Mouse (Mus musculus) MEL (cell line): Measurements from ENCODE around the gene Fgfr2.
A peak's percentile ranks its signal among the peaks of the same experiment; 100 is the strongest.

Source experiments
- CHD2 ChIP-seq: IDR thresholded peaks from 2 replicates; pipeline ENCODE4 v1.6.1; 2011; ENCODE audit warnings: low read length, improper control_type of control experiment
- CTCF ChIP-seq, 3 experiments: IDR thresholded peaks in 2 of 3; conservative IDR thresholded peaks in 1 of 3; 2 replicates each; pipeline ENCODE4 v1.5.1; 2011 to 2012; ENCODE audit warnings: low read length in 3 of 3, low read depth in 2 of 3, mild to moderate bottlenecking in 2 of 3, improper control_type of control experiment in 1 of 3, inconsistent platforms in 1 of 3, mixed read lengths in 1 of 3, moderate library complexity in 1 of 3; ENCODE audit not compliant: control insufficient read depth in 1 of 3, insufficient read depth in 1 of 3, poor library complexity in 1 of 3, severe bottlenecking in 1 of 3
- POLR2A ChIP-seq, 2 experiments: IDR thresholded peaks; 2 replicates each; pipeline ENCODE4 v1.6.1; 2011 to 2012; ENCODE audit warnings: low read length in 2 of 2, mild to moderate bottlenecking in 2 of 2, control low read depth in 1 of 2, improper control_type of control experiment in 1 of 2, low read depth in 1 of 2, moderate library complexity in 1 of 2; ENCODE audit not compliant: control insufficient read depth in 1 of 2, insufficient read depth in 1 of 2, poor library complexity in 1 of 2
- TBP ChIP-seq: IDR thresholded peaks from 2 replicates; pipeline ENCODE4 v1.8.0; 2011; ENCODE audit warnings: low read depth, low read length, improper control_type of control experiment

DNA sequence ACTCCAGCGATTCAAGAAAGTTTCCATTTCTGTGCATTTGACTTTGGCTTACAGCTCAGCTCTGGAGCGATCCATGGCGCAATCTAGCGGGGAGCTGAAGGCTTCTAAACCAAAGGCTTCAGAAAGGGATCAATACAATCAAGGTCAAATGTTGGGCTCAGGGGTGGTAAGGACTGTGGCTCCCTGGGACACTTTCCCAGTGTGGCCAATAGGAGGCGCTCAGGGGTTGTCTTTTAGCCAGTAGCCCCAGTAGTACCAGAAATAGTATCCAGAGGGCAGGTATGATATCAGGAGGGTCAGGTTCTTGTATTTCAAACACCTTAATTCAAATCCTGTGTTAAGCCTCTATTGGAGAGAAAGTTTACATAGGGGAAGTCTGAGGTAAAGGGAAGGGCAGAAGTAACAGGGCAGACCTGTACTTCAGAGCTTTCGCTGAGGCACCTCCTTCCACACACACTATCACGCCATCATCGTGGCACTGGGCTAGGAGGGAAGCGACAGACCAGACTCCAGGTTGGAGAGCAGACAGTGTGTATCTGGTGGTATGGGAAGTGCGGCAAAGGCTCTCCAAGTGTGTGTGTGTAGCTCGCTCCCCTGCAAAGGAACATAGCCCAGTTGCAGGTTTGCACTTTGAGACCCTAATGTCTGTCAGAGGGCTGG lies 2349.8 kb downstream of the Fgfr2 start:
- no peak for TF ChIP-seq TBP
- TF ChIP-seq CTCF (IDR thresholded peaks at IDR 0.05 in 2 of 3, conservative IDR thresholded peaks at IDR 0.05 in 1 of 3; ENCODE audit: control insufficient read depth in 1 of 3, insufficient read depth in 1 of 3, low read depth in 2 of 3, low read length in 3 of 3, poor library complexity in 1 of 3, severe bottlenecking in 1 of 3) = peak; percentile 82 to 90 (median 82)
- no peak for TF ChIP-seq CHD2
- TF ChIP-seq POLR2A (IDR thresholded peaks at IDR 0.05; ENCODE audit: control insufficient read depth in 1 of 2, insufficient read depth in 1 of 2, low read depth in 1 of 2, low read length in 2 of 2, poor library complexity in 1 of 2) = no peak
